Mouse (Mus musculus) erythroblast, embryonic 14.5 days (primary cell): Measurements from ENCODE around the gene LTO1. TPM values are rescaled to one million over a fixed set of nuclear protein-coding genes. Genes with fewer than 3 reads are reported as not detected.

Source experiments
- H3K27me3 ChIP-seq: 2 replicates; pipeline ENCODE4 v1.6.1; 2012; ENCODE audit warnings: inconsistent platforms; ENCODE audit not compliant: control insufficient read depth
- H3K36me3 ChIP-seq: 2 replicates; pipeline ENCODE4 v1.6.1; 2012; ENCODE audit warnings: mild to moderate bottlenecking, inconsistent platforms; ENCODE audit not compliant: control insufficient read depth
- H3K4me1 ChIP-seq: 2 replicates; pipeline ENCODE4 v1.6.1; 2012; ENCODE audit warnings: inconsistent platforms; ENCODE audit not compliant: control insufficient read depth
- H3K4me3 ChIP-seq: replicated peaks from 2 replicates; pipeline ENCODE3; 2012; ENCODE audit warnings: moderate library complexity, mild to moderate bottlenecking, inconsistent platforms
- H3K9me3 ChIP-seq: 2 replicates; pipeline ENCODE4 v1.6.1; 2012; ENCODE audit warnings: low read length, inconsistent platforms, mixed read lengths; ENCODE audit not compliant: control insufficient read depth
- GATA1 ChIP-seq: IDR thresholded peaks from 2 replicates; pipeline ENCODE4 v1.6.1; 2012; ENCODE audit warnings: low read length, inconsistent platforms, mixed read lengths
- TAL1 ChIP-seq: IDR thresholded peaks from 3 replicates; pipeline ENCODE4 v1.6.1; 2012; ENCODE audit warnings: low read length, inconsistent platforms, mixed read lengths
- polyA plus RNA-seq: library from polyadenylated mRNA; stranded (reverse); fragments of >175 nt; gene quantifications from 2 replicates; pipeline ENCODE4 v1.2.3, GENCODE M21; 2012

LTO1 gene
- 1.7 and 2.6 TPM in 2 replicates for polyA plus RNA-seq

DNA sequence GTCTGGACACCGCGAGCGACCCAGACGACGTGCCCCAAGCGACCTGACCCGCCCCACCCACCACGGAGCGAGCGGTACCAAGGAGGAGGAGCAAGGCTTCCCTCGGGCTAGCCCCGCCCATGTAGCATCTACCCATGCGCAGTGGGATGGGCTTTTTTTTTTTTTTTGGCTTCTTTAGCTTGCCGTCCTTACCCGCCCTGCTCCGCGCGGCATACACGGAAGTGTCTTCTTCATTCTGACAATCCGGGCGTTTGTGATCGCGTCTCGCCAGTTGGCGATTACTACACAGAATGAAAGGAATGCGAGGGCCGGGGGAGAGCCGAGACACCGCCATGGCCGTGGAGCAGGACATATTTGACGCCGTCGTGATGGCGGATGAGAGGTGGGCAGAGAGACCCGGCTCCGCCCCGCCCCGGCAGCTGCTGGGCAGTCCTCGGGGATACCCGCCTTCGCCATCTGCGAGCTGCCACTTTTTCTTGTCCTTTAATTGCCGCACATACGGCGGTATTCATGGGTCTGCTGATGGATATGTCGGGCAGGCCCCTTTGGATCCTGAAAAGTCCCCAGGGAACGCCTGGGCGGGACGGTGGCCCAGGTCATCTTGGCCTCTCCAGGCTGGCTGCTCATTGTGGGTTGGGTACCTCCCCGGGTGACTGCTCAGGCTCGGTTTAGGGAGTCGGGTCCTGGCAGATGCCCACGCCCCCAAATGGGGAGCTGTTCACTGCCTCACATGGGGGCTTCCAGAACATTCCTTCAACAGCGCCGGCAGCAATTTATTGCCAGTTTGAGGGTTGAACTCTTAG lies at the start of gene LTO1:
Gene LTO1 (plus strand): TSS at position 153 of the 803 bp plus-strand sequence.
- peaks cover 2% of the 10 kb centered on the region; the same call in 1 of the 2 replicates for H3K27me3 ChIP-seq
- no peaks in the 10 kb centered on the region for H3K9me3 ChIP-seq
- H3K36me3 ChIP-seq = peaks cover 37% of the 10 kb centered on the region
- H3K4me3 ChIP-seq = peak within 1 kb of the TSS; percentile 97
- H3K4me1 ChIP-seq = peaks cover 24% of the 10 kb centered on the region
- no peak for TF ChIP-seq GATA1
- TF ChIP-seq TAL1 = no peak

GRCm38 (mm10) chr7:144867161-144867560 lies 47.7 kb upstream of the LTO1 start:
- Histone ChIP-seq H3K9me3 (no peaks in the 10 kb centered on the region), H3K4me1 (no peaks in the 10 kb centered on the region), H3K36me3 (no peaks in the 10 kb centered on the region), H3K27me3 (peaks cover 51% of the 10 kb centered on the region), H3K4me3 (no peak overlapping the region)
- no peak for TF ChIP-seq TAL1
- no peak for TF ChIP-seq GATA1

GRCm38 (mm10) chr7:144867602-144868001 lies 47.3 kb upstream of the LTO1 start:
- no peak for TF ChIP-seq GATA1
- no peak for TF ChIP-seq TAL1
- no peaks in the 10 kb centered on the region for H3K9me3 ChIP-seq
- peaks cover 46% of the 10 kb centered on the region for H3K27me3 ChIP-seq
- no peaks in the 10 kb centered on the region for H3K36me3 ChIP-seq
- H3K4me3 ChIP-seq = no peak overlapping the region
- H3K4me1 ChIP-seq = no peaks in the 10 kb centered on the region

GRCm38 (mm10) chr7:144872420-144872819 lies 42.5 kb upstream of the LTO1 start:
- Histone ChIP-seq H3K4me3 (no peak overlapping the region), H3K27me3 (peaks cover 5% of the 10 kb centered on the region), H3K36me3 (no peaks in the 10 kb centered on the region), H3K9me3 (no peaks in the 10 kb centered on the region), H3K4me1 (no peaks in the 10 kb centered on the region)
- no peak for TF ChIP-seq TAL1
- no peak for TF ChIP-seq GATA1

DNA sequence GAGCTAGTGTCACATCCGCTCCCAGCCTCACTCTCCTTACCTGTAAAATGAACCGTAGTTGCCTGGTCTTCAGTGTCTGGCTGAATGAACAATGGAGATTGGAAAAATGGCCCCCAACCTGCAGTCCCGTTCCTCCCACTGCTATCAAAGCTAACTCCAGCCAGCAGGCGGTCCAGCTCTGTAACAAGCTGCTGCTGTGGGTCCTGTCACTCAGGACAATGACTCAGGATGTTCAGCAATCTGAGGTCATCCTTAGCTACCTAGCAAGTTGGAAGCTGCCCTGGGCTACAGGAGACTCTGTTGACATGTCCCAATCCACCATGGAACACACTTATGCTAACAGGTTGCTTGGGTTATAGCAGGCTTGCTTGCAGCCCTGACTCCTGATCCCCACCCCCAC lies 41.7 kb upstream of the LTO1 start:
- Histone ChIP-seq H3K4me1 (no peaks in the 10 kb centered on the region), H3K27me3 (peaks cover 2% of the 10 kb centered on the region; the same call in 1 of the 2 replicates), H3K9me3 (no peaks in the 10 kb centered on the region), H3K36me3 (no peaks in the 10 kb centered on the region), H3K4me3 (no peak overlapping the region)
- TF ChIP-seq TAL1 (no peak), GATA1 (no peak)

DNA sequence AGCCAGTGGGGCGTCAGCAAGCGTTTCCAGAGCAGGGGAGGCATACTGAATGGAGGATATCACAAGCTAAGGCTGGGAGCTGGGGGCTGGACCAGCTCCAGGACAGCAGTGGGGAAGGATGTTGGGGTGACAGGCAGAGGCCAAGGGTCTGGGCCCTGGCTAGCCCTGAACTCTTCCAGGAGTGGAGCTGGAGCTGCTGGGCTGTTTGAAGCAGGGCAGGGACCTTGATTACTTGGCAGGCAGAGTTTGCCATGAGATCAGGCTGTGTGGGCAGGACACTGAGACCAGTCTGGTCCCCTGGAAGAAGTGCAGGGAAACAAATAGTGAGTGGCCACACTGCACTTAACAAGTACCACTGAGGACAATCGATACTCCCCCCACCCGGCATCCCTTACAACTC lies 40.7 kb upstream of the LTO1 start:
- H3K36me3 ChIP-seq = no peaks in the 10 kb centered on the region
- H3K4me1 ChIP-seq = no peaks in the 10 kb centered on the region
- peaks cover 2% of the 10 kb centered on the region; the same call in 1 of the 2 replicates for H3K27me3 ChIP-seq
- no peaks in the 10 kb centered on the region for H3K9me3 ChIP-seq
- no peak for TF ChIP-seq TAL1
- no peak for TF ChIP-seq GATA1
- no peak overlapping the region for H3K4me3 ChIP-seq

DNA sequence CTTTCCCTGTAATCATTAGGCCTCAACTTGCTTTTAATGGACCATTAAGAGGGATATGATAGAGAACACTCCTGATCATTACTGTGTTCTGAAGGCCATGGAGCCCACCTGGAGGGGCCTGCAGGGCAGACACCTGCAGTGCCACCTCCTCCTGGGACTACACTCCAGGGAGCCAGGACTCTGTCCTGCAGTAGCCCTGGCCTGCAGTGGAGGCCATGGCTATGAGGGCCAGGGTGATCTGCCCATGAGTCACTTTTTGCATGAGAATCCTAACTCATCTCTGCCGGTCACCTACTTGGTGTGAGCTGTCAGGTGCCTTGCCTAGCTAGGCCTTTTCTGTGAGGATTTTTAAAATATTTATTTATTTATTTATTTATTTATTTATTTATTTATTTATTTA lies 36.5 kb upstream of the LTO1 start:
- Histone ChIP-seq H3K9me3 (no peaks in the 10 kb centered on the region), H3K4me3 (no peak overlapping the region), H3K36me3 (no peaks in the 10 kb centered on the region), H3K27me3 (peaks cover 2% of the 10 kb centered on the region; the same call in 1 of the 2 replicates), H3K4me1 (no peaks in the 10 kb centered on the region)
- no peak for TF ChIP-seq TAL1
- no peak for TF ChIP-seq GATA1

DNA sequence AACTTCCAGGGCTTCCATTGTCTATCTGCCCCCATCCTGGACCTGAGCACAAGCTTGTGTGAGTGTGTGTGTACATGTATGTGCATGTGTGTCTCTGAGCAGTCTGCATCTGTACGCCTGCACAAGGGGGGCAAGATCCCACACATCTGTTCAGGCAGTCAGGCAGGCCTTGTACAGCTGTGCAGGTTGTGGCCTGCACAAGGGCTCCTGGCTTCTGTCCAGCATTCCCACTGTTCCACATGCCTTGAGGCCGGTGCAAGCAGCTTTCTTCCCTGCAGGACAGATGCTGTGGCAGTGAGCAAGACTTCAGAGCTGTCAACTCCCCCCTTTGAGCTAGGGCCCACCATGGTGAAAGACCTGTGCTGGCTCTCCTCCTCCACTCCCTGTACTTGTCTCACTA lies 31.8 kb upstream of the LTO1 start:
- Histone ChIP-seq H3K36me3 (no peaks in the 10 kb centered on the region), H3K27me3 (peaks cover 9% of the 10 kb centered on the region), H3K4me1 (no peaks in the 10 kb centered on the region), H3K4me3 (no peak overlapping the region), H3K9me3 (no peaks in the 10 kb centered on the region)
- TF ChIP-seq GATA1 (no peak), TAL1 (no peak)

DNA sequence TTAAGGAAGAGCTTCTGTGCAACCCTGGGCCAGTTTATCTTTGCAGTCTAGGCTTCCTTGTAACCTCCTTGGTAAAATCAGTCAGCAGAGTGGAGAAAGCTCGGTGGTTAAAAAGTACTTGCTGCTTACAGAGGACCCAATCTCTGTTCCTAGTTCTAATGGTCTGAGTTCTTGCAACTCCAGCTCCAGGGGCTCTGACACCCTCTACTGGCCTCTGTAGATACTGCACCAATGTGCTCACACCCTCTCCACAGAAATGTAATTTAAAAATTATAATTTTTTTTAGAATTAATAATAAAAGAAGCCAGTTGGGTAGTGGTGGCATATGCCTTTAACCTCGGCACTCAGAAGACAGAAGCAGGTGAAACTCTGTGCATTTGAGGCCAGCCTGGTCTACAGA lies 27.2 kb upstream of the LTO1 start:
- Histone ChIP-seq H3K36me3 (no peaks in the 10 kb centered on the region), H3K27me3 (peaks cover 36% of the 10 kb centered on the region), H3K9me3 (no peaks in the 10 kb centered on the region), H3K4me1 (no peaks in the 10 kb centered on the region), H3K4me3 (no peak overlapping the region)
- TF ChIP-seq TAL1 (no peak), GATA1 (no peak)
